Mouse (Mus musculus) CD4-positive helper T cell, adult 2 months (primary cell): Measurements from ENCODE around the gene Npas2.

Experiments
- DNase-seq: peaks from one replicate; pipeline ENCODE4 v3.0.0-alpha.2; 2012; ENCODE audit warnings: low read depth, missing footprints, low spot score

Gene Npas2

DNA sequence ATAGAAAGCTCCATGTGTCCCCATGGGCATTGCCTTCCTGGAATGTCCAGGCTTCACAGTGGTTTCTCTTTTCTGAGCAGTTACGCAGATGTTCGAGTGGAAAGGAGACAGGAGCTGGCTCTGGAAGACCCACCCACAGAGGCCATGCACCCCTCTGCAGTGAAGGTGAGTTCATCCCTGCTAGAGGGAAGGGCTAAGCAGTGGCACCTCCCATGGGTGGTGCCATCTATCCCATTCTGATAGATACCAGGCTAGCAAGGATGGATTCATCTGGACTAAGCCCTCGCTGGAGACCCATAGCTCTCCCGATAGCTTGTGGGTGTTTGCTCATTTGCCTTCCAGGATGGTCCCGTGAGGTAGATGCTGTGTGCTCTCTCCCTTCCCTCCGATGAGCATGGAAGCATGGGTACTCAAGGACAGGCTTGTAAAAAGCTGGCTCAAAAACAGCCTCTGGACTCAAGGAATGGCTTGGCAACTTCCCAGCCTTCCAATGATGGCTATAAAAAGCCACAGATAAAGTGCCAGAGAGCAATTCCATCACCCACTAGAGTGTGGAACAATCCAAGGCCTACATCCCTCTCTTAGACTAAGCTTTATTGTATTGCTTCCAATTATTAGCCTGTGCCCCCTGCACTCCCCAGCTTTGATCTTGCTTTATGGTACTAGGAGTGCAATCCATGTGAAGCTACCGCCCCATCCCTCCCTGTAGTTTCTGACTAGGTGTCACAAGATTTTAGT lies 137.5 kb downstream of the Npas2 start:
- no peak for DNase-seq

DNA sequence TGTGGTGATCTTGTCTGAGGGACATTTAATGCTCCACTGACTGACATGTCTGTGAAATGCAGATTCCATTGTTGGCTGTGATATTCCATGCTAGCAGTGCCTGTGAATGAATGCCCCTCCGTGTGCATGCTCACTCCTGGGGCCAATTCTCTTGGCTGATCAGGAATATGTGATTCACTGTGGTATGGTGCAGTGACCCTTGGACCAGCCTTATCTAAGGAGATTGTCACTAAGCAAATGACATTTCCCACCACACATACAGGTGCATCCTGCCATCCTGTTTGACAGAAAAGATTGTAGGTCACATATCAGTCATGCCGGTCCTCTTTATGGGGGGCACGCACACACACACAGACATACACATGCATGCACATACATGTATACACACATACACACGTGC lies 138.9 kb downstream of the Npas2 start:
- DNase-seq: no peak

DNA sequence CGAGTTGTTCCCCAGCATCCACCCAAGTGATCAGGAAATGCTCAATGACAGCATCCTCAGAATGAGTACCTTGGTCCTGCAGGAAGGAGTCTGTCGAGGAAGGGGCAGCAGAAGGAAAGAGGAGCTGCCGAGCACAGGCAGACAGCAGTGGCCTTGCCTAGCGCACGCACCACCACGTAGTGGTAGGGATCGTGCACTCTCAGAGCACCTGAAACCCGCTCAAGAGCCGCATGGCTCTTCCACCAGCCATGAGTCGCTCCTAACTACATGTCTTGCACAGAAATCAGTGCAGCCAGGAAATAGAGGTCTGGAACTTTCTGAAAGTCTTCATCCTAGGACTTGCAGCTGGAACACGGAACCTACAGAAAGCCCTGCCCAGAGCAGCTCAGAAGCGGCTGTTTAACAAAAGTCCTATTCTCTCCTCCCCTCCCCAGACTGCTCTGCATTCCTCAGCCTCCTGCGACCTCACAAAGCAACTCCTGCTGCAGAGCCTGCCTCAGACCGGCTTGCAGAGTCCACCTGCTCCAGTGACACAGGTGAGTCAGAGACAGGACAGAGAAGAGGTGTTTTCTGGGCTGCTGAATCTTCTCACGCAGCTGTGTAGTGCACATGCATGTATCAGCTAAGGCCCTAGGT lies 142.1 kb downstream of the Npas2 start:
- no peak for DNase-seq

DNA sequence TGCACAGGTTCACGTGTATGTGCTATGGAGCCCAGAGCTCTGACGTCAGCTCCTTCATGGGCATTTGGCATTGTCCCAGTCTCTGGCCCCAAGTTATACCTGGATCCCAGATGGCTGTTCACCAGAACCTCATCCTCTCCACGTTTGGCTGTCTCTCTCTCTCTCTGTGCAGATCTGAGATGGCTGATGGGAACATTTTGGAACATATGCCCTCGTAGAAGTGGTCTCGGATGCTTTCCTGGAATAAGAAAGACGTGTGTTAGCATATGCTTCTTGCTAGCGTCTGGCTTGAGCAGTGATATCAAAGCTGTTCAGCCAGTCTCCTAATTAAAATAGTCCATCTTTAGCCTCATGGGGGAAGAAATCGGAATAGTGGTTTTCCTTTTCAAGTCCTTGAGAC lies 143.3 kb downstream of the Npas2 start:
- DNase-seq: no peak

DNA sequence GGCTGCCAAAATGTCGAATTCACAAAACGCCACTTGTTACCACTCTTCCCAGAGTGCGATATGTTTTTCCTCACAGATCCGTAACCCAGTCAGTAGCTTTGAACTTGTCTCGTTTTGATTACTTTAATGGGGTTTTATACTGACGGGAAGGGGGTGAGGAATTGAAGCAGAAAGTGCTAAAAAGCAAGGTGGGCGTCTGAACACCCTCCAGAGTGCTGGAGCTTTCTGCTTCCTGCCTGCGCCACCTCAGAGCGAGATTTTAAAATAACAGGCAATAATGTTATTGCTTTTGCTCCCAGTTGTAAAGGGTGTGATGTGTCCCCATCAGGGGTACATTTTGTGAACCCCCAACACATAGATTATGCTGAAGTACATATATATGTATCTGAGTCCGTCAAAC lies 145.3 kb downstream of the Npas2 start:
- DNase-seq: no peak

DNA sequence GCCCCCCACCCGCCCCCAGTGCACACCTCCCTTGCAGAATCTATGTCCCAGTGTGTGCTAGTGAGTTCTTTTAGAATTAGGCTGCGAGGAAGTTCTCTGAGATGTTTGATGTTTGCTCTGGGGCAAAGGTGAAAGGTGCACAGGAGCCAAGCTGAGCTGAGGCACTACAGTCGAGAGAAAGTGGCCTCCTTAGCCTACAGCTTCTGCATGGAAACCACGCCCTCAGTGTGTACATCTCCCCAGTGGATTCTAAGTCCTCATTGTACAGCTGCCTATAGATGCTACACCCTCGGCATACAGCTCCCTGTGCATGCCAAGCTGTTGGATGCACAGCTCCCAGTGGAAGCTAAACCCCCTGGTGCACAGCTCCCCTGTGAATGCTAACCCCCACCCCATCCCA lies 145.9 kb downstream of the Npas2 start:
- no peak for DNase-seq

DNA sequence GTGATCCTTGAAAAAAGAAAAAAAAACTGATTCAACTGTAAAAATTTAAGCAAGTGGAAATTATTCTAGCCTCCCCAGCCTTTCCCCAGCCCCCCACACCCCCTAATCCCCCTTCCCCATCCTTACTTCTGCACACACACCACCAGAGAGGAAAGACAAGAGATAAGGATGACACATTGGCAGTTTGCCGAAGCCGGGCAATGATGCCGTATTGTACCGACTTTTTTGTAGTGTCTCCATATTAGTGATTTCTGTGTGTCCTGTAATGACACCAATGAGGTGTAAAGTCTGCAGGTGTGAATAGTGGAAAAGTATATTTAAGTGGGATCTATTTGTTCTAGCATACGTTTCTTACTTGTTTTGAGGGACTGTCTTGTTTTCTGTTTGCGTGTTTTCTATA lies 146.6 kb downstream of the Npas2 start:
- no peak for DNase-seq

DNA sequence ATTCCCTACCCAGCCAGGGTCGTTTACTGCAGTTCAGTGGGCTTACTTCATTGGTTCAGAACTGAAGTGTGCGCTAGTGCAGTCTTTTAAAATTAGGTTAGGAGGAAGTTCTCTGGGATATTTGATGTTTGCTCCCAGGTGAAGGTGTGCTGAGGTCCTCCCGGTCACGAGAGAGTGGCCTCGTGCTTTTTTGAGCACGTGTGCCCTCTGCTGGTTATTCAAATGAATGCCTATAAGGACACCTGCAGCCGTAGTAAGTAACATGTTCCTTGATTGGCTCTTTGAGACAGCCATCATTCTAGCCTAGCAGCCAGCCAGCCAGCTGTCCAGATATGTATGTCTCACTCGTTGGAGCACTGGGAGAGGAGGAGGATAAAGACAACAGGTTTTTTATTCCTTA lies 147.1 kb downstream of the Npas2 start:
- DNase-seq: peak; percentile 76

DNA sequence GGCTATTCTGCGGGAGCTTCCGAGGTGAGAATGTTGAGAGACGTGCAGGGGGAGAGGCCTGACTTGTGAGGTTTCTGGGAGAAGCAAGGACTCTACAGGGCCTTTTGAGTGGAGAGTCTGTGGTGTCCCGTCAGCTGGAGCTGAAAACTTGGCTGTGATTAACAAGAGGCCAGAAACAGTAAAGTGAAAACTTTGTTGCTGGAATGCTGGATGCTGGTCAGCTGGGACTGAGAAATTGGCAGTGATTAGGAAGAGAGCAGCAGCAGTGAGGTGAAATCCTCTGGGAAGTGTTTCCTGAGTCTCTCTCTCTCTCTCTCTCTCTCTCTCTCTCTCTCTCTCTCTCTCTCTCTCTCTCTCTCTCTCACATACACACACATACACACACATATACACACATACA lies 148.3 kb downstream of the Npas2 start:
- no peak for DNase-seq

DNA sequence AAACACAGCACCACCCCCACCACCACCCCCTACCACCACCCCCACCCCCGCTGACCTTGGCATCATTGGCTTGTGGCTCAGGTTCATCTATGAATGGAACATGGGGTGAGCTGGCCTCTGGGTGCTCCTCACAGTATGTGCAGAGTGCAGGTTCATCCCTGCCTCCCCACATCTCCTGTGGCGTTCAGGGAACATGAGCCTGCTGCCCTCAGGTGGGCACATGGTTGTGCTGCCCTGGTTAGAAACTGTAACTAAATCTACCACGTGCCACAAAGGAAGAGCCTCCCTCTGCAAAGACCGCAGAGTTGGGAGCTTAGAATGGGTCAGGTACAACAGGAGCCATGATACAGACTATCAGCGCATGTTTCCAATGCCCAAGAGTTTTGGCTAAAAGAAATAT lies 149.7 kb downstream of the Npas2 start:
- DNase-seq: no peak

DNA sequence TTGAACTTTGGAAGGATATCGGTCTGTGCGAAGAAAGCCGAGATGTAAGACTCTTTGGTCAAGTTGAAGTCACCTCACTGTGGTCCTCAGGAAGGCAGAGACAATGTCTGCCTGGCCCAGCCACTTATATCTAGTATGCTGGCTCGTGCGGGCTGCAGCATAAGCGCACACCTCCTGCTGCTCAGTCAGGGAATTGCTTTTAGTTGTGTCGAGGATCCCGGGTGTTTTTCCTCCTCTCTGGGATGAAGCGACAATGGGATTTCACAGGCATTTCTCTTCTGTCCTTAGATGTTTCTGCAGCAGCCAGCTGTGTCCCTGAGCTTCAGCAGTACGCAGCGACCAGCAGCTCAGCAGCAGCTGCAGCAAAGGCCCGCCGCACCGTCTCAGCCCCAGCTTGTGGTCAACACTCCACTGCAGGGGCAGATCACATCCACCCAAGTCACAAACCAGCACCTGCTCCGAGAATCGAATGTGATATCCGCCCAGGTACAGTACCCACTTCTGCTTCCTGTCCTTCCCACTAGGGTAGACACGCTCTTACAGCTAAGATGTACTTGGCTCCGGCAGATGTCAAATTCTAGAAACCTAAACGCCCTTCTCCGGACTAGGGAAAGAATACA lies 151.6 kb downstream of the Npas2 start:
- no peak for DNase-seq

DNA sequence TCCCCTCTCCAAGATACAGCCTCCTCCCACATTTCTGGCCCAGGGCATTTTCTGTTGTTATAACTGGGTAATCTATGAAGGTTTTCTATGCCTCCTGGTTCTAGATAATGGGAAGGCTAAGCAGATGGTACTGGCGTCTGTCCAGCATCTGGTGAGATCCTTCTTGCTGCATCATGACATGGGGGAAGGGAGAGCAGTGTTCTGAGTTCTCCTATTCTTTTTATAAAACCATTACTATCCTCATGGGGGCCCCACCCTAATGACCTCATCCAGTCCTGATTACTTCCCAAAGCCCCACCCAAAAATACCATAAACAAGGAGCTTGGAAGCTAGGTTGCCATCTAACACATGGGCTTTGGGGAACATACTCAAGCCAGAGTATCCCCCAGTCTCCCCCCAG lies 155.5 kb downstream of the Npas2 start:
- DNase-seq: no peak

DNA sequence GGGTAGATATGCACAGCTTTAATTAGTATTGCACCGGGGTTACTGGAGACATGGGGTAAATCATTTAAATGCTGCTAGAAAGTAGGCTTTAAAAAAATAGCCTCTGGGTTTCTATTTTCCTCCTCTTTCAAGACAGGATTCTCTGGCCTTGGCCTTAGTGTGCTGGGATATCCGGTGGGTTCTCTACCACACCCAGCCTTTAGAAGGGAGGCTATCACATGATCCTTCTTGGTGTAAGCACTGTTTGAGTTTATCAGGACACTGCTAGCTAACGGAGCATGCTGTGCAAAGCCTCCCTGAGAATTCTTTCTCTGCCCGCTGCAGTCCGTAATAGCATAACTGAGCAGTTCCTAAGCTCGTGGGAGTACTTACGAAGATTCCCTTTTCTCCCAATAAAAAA lies 155.9 kb downstream of the Npas2 start:
- no peak for DNase-seq

DNA sequence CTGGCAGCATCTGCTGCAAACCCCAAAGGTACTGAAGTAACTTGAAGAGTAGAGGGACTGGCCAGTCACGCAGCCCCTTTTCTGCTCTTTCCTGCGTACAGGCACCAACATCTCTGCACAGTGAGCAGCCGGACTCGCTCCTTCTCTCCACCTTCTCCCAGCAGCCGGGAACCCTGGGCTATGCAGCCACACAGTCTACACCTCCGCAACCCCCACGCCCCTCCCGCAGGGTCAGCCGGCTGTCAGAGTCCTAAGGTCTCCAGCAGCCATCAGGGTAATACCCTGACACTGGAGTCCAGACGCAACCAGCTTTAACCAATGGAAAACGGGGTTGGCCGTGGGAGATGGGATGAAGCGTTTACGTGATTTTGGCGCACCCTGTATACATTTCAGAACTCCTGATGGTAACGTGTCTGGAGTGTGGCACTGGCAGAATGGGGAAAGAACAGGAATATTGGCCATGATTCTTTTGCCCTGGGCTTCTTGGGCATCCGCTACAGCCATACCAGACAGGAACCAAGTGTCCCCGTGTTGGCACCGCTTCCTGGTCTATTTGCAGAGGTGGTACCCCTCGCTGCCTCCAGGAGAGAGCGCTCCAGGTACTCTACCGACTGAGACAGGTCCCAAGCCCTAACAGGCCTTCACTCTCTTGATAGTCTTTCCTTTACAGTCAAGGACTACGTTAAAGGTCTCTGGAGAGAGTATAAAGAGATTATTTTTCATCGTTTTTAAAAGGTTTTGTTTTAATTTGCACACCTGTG lies 168.4 kb downstream of the Npas2 start:
- no peak for DNase-seq

DNA sequence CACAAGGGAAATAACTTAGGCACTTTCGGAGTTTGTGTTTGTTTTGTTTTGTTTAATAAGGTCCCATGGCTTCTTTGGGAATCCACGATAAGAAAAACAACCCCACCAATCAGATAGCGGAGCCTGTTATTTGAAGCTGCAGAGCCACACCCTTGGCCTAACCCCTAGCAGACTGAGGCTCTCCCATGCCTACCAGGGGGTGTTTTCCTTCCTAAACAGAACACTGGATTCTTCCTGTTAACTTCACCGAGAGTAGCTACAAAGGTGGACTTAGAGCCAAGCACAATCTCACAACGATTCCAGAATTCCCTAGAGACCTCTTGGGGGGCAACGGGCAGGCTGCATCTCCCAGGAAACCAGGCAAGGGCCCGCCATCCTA lies 169.0 kb downstream of the Npas2 start:
- no peak for DNase-seq

DNA sequence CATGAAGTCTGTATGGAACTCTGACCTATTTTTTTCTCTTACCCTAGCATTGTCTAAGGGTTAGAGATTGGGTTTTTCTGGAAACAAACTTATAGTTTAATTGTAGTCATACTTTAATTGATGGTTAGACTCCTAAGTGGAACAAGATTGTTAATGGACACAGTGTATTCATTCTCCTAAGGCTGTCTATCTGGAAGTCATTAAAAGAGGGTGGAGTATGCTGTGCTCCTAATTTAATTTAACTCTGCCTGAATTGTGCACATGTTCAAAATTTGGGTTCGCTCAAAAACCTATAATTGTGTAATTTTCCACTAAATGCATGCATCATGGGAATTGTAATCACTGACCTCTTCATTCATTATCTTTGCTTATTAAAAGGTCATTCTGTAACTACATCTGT lies 172.0 kb downstream of the Npas2 start:
- DNase-seq: no peak

DNA sequence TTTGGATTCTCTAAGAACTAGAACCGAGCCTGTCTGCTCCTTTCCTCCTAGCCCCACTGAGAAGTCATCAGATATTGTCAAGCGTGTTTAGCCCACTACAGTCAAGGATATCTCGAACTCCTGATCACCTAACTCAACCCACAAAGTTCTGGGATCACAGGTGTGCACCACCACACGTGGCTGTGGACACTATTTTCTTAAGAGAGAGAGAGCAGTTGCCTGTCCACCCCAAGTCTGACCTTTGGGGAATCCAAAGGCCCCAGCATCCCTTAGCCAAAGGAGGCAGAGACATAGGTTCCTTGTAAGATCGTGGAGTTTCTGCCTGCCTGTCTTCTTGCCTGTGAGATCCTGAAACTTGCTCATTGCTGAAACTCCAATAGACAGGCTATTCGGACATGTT lies 173.5 kb downstream of the Npas2 start:
- no peak for DNase-seq

DNA sequence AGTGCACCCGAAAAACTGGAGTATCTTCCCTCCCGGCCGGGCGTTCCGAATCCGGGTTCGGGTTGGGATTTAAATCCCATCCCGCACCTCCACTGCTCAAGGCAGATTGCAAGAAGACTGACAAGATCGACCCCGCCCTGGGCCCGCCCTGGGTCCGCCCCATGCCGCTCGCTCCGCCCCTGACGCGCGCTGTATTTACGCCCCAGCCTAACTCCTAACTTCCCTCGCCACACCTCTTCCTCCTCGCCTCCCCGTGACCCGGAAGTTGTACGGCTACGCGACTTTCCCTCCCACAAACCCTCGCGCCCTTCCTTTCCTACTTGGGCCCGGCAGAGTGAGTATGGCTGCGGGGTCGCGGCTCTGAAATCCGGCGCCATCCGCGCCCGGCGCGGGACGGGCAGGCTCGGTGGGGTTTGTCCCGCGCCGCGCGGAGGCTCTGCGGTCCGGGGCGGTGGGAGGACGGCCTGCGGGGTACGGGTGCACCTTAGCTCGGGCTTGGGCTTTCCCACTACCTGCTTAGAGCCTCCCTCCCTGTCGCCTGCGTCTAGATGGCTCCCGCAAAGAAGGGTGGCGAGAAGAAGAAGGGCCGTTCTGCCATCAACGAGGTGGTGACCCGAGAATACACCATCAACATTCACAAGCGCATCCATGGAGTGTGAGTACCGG lies 174.2 kb downstream of the Npas2 start, which contains the start of gene Rpl31:
Gene Rpl31 (plus strand): TSS at position 242 of the 666 bp plus-strand sequence.
- DNase-seq: peak; percentile 97

DNA sequence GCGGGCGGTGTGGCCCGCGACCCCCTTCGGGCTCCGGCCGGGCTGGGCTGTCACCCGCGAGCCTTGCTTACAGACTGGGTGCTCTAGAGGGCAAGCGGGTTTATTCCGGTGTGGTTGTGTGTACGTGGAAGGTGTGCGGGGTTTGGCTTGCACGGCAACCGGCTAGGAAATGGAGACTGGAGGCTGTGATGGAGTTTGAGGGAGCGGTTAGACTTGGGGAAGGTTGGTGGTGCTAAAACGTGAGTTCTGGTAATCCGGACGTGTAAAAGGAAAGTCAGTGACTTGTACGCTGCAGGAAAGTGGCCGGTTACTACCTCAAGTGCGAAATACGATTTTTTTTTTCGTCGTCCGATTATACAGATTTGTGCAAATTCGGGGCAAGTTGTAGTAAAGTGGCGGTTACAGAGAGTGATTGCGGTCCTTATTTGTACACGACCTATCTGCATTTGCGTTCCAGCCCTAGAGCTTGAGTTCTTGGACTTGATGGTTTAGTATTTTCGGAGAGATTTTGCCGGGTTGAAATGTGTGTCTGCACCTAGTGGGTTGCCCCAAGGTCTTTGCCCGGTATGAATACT lies 174.8 kb downstream of the Npas2 start:
- DNase-seq: peak; percentile 51

DNA sequence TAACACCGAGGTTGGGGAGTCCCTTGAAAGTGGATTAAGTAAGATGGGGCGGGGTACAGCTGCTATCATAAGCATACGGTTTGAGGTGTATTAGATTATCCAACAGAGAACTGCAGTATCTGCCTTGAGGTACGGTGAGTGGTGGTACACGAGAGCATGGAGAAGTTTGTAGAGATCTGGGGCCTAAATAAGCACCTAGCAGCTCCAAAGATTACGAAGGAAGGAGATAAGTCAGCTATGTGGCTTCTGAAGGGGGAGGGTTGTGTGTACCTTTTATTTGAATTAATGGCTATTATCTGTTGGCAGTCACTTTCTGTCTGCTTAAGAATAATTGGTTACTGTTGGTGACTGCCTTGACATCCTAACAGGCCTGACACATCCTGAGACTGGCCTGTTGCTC lies 176.9 kb downstream of the Npas2 start:
- DNase-seq: no peak

DNA sequence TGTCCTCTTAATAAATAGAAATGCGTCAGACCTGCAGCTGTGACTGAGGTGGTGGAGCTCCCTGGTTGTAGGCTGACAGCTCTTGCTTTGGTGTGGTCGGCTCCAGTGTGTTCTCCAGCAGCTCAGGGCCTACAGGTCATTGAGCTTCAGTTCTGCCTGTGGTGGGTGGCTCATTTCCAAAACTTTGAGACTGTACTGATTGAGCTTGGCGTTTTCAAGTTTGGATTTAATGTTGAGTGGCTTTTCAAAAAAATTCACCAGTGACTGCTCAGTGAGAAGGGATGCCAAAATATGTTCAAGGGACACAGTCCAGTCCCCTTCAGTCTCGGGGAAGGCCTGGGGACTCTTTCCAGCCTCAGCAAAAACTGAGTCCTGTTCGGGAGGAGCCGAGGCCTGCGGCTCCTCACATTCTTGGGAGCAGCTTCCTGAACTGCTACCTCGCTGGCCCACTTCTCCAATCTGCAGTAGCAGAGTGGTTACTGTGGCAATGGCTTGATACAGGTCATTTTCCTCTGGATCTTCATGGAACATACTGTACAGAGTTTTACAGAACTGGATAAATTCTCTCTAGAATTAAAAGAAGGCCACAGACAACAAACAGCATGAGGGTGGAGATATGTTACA lies 178.8 kb downstream of the Npas2 start:
- no peak for DNase-seq
